Mouse (Mus musculus) olfactory bulb, adult 2 months (tissue): ENCODE measurements around the gene Ccdc121.

Source experiments
- CTCF ChIP-seq: fragments of 200-500 bp; IDR thresholded peaks from 2 replicates; pipeline ENCODE4 v1.5.1; 2012; ENCODE audit warnings: low read depth, mild to moderate bottlenecking, low read length, moderate library complexity; ENCODE audit not compliant: insufficient read depth
- POLR2A ChIP-seq: fragments of 200-500 bp; IDR thresholded peaks from 2 replicates; pipeline ENCODE4 v1.6.1; 2012; ENCODE audit warnings: mild to moderate bottlenecking, low read depth, low read length, moderate library complexity; ENCODE audit not compliant: insufficient read depth

DNA sequence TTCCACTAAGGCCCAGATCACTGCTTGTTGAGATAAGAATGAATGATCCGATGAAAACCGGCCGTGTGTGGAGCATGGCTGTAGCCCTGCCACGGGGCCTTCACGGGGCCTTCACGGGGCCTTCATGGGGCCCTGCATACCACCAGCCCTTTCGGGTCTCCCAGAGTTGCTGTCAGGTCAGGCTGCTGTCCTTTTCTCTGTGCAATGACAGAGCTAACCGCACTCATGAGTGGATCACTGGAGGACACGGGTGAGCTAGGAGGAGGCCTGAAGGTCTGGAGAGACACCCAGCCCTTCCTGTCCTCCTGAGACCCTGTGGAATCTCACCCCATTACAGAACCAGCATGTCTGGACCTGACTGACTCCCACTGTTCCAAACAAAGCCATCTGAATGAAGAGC is 6.8 kb upstream of the Ccdc121 start:
- TF ChIP-seq POLR2A, result no peak
- no peak for TF ChIP-seq CTCF
